Mouse (Mus musculus): ENCODE measurements around the gene Gm8922.
"Not testable (repeated sequence)": the region's sequence is repeated elsewhere in the genome, so short reads cannot be mapped to it uniquely, and the experiment has no call there.

Gm8922 gene

DNA sequence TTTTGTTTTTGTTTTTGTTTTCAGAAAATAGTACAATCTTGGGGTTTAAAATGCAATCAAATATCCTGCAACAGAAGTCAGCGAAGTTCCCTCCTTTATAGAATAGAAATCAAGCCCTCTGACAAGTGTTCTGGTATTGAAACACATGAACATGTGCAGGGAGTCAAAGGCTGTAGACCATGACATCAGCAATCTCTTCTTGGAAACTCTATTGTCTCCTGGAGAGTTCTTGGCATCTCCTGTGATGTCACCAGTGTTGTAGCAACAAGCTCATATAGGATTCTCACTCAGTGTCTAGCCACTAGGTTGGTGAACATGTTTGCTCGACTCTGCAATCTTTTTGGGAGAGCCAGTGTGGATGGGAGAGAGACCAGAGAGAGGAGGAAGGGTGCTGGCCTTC lies at the start of gene Gm8922:
TSS of gene Gm8922 (plus strand) at position 301 of the 400 bp plus-strand sequence.
- DNase-seq, result not testable (repeated sequence)
